Mouse (Mus musculus): ENCODE data around the gene Slc29a3. TPM values are rescaled to one million over a fixed set of nuclear protein-coding genes. Genes with fewer than 3 reads are reported as not detected.

Slc29a3 gene
- polyA plus RNA-seq, 2 experiments, result 10.0 to 10.4 TPM

DNA sequence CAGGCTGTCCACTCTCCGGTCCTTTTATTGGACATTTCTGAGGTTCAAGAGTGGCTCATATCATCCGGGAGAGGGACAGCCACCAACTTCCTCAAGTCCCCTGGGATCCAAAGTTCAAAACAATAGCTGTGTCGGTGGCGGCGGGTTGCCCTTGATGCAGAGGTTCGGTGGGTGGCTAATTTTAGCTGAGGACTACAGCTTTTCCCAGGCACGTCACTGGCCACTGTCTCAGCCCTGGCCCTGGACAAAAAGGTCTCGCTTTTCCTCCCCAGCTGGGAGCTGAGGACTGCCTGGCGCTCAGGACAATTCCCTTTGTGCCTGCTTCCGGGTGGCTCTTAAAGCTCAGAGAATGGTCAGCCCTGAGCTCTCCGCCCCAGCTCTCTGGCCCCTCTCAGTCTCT, 40.2 kb upstream of the Slc29a3 start:
- no peak for ATAC-seq (ENCODE audit: low FRiP score, low read depth)
- WGBS, result 31% methylated on average over 11 of the region's 11 CpGs

DNA sequence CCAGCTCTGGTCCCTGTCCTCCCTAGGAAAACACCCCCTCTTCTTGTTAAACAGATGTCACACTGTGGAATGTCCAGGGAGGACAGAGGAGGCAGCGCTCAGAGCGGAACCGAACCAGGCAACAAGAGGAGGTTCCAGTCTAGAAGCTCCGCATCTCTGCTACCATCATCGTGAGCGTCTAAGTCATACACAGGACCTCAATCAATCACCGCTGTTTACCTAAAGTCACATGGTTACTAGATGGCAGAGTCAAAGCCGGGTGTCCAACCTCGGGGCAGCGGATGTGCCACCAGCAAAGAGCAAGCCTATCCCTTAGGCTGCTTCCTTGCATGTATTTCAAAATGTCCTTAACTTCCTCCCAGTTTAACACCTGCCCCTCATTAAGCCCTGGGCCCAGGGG, 39.8 kb upstream of the Slc29a3 start:
- 38% methylated on average over 10 of the region's 10 CpGs for WGBS
- H3K27me3 ChIP-seq (ENCODE audit: control insufficient read depth, insufficient read depth, low read length), result no peaks in the 10 kb centered on the region
- H3K27ac ChIP-seq (replicated peaks; ENCODE audit: low read depth, low read length), result no peak overlapping the region
- H3K36me3 ChIP-seq (ENCODE audit: control insufficient read depth, insufficient read depth, low read length), result no peaks in the 10 kb centered on the region
- no peak for DNase-seq (ENCODE audit: low spot score)
- no peak overlapping the region for H3K4me3 ChIP-seq (replicated peaks; ENCODE audit: low read length)
- ATAC-seq (ENCODE audit: low FRiP score, low read depth), result no peak
- no peaks in the 10 kb centered on the region for H3K9me3 ChIP-seq (ENCODE audit: control insufficient read depth, low read length)
- no peak overlapping the region for H3K4me2 ChIP-seq (replicated peaks; ENCODE audit: low read depth, low read length, severe bottlenecking)
- no peak for TF ChIP-seq POLR2A (IDR thresholded peaks at IDR 0.05; ENCODE audit: borderline replicate concordance, extremely low read depth, insufficient read depth, insufficient read length)
- no peak overlapping the region for H3K9ac ChIP-seq (ENCODE audit: low read depth, low read length, severe bottlenecking)
- H3K4me1 ChIP-seq (ENCODE audit: control insufficient read depth, insufficient read depth, low read length), result peaks cover 49% of the 10 kb centered on the region

More for the DNA sequence above, 40.2 kb upstream of the Slc29a3 start:
- H3K9ac ChIP-seq (ENCODE audit: low read depth, low read length, severe bottlenecking), result no peak overlapping the region
- no peak for DNase-seq (ENCODE audit: low spot score)
- H3K4me1 ChIP-seq (ENCODE audit: control insufficient read depth, insufficient read depth, low read length), result peaks cover 50% of the 10 kb centered on the region
- H3K4me3 ChIP-seq (replicated peaks; ENCODE audit: low read length), result no peak overlapping the region
- no peak overlapping the region for H3K4me2 ChIP-seq (replicated peaks; ENCODE audit: low read depth, low read length, severe bottlenecking)
- TF ChIP-seq POLR2A (IDR thresholded peaks at IDR 0.05; ENCODE audit: borderline replicate concordance, extremely low read depth, insufficient read depth, insufficient read length), result no peak
- no peaks in the 10 kb centered on the region for H3K9me3 ChIP-seq (ENCODE audit: control insufficient read depth, low read length)
- no peak overlapping the region for H3K27ac ChIP-seq (replicated peaks; ENCODE audit: low read depth, low read length)
- H3K36me3 ChIP-seq (ENCODE audit: control insufficient read depth, insufficient read depth, low read length), result no peaks in the 10 kb centered on the region
- H3K27me3 ChIP-seq (ENCODE audit: control insufficient read depth, insufficient read depth, low read length), result no peaks in the 10 kb centered on the region

DNA sequence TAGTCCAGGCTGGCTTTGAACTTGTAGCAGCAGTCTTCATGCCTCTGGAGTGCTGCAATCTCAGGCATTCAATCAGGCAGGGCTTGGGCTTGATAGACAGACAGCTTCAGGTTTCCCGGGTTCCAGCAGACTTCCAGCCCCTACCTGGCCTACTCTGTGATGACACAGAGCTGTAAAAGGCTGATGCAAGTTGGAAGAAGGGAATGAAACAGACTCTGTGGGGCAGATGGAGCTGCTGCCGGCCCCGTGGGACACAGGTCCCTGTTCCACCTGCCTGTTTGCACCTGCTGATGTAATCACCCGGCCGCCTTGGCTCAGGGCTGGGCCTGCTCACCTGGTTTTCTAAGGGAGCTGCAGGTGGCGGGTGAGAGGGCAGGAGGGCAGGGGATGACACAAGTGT, 38.3 kb upstream of the Slc29a3 start:
- ATAC-seq (ENCODE audit: low FRiP score, low read depth), result no peak
- Histone ChIP-seq H3K27me3 (ENCODE audit: control insufficient read depth, insufficient read depth, low read length) (no peaks in the 10 kb centered on the region), H3K9ac (ENCODE audit: low read depth, low read length, severe bottlenecking) (no peak overlapping the region), H3K4me2 (replicated peaks; ENCODE audit: low read depth, low read length, severe bottlenecking) (no peak overlapping the region), H3K27ac (replicated peaks; ENCODE audit: low read depth, low read length) (no peak overlapping the region), H3K4me1 (ENCODE audit: control insufficient read depth, insufficient read depth, low read length) (peaks cover 38% of the 10 kb centered on the region), H3K4me3 (replicated peaks; ENCODE audit: low read length) (no peak overlapping the region), H3K36me3 (ENCODE audit: control insufficient read depth, insufficient read depth, low read length) (no peaks in the 10 kb centered on the region), H3K9me3 (ENCODE audit: control insufficient read depth, low read length) (no peaks in the 10 kb centered on the region)
- 75% methylated on average over 6 of the region's 6 CpGs for WGBS
- TF ChIP-seq POLR2A (IDR thresholded peaks at IDR 0.05; ENCODE audit: borderline replicate concordance, extremely low read depth, insufficient read depth, insufficient read length), result no peak
- DNase-seq (ENCODE audit: low spot score), result no peak

DNA sequence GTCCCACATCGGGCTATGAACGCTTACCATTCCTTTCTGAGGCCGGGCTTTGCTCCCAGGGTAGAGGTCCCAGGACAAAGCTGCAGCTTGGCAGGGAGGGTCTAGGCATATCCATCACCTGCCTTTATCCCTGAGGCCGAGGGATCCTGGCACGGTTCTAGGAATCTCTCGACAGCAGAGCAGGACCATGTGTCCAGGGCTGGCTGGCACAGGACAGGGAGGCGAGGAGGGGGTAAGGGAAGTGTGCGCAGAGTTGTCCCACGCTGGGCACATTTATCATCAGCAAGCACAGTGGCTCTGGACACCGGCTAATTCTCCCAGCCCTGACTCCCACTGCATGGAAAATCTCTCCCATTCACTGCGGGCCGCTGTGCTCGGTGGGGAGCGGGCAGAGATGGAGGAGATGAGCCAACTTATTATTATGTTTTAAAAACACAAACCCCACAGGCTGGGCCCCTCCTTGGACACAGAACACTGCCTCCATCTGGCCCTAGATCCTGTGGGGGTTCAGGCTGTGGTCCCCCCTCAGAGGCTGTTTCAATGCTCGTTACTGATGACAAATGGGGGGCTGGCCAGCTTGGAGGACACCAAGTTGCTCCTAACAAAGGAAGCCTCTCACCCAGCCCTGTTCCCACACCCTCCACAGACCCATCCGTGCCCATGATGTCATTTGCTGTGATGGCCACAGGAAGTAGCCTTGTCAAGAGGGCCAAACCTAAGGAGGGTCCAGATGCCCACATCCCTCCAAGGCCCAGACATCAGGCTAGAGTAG, 34.9 kb upstream of the Slc29a3 start:
- Histone ChIP-seq H3K27me3 (ENCODE audit: control insufficient read depth, insufficient read depth, low read length) (no peaks in the 10 kb centered on the region), H3K27ac (replicated peaks; ENCODE audit: low read depth, low read length) (no peak overlapping the region), H3K9ac (ENCODE audit: low read depth, low read length, severe bottlenecking) (no peak overlapping the region), H3K36me3 (ENCODE audit: control insufficient read depth, insufficient read depth, low read length) (peaks cover 4% of the 10 kb centered on the region; the same call in 1 of the 2 replicates), H3K4me3 (replicated peaks; ENCODE audit: low read length) (no peak overlapping the region), H3K9me3 (ENCODE audit: control insufficient read depth, low read length) (no peaks in the 10 kb centered on the region), H3K4me1 (ENCODE audit: control insufficient read depth, insufficient read depth, low read length) (peaks cover 6% of the 10 kb centered on the region), H3K4me2 (replicated peaks; ENCODE audit: low read depth, low read length, severe bottlenecking) (no peak overlapping the region)
- 78% methylated on average over 16 of the region's 16 CpGs for WGBS
- DNase-seq (ENCODE audit: low spot score) (no peak), ATAC-seq (ENCODE audit: low FRiP score, low read depth) (no peak)
- no peak for TF ChIP-seq POLR2A (IDR thresholded peaks at IDR 0.05; ENCODE audit: borderline replicate concordance, extremely low read depth, insufficient read depth, insufficient read length)

DNA sequence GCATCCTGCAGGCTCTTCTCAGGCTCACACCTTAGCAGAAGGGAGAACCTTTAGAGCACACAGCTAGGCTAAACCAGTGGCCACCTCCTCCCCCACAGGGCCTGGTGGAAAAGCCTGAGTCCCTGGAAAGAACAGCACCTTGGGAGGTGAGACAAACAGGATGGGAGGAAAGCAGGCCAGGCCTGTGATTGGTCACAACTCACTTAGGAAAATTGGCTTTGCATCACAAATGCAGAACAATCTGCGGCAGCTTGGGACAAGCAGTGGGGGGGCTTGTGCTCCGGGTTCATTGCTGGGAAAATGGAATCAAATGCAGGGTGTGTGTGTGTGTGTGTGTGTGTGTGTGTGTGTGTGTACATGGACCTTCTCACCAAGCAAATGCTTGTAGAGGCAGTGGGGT, 31.0 kb upstream of the Slc29a3 start:
- Histone ChIP-seq H3K9ac (ENCODE audit: low read depth, low read length, severe bottlenecking) (no peak overlapping the region), H3K4me2 (replicated peaks; ENCODE audit: low read depth, low read length, severe bottlenecking) (no peak overlapping the region), H3K4me3 (replicated peaks; ENCODE audit: low read length) (no peak overlapping the region), H3K9me3 (ENCODE audit: control insufficient read depth, low read length) (no peaks in the 10 kb centered on the region), H3K27ac (replicated peaks; ENCODE audit: low read depth, low read length) (no peak overlapping the region), H3K4me1 (ENCODE audit: control insufficient read depth, insufficient read depth, low read length) (no peaks in the 10 kb centered on the region; the same call in 1 of the 2 replicates), H3K27me3 (ENCODE audit: control insufficient read depth, insufficient read depth, low read length) (no peaks in the 10 kb centered on the region), H3K36me3 (ENCODE audit: control insufficient read depth, insufficient read depth, low read length) (peaks cover 4% of the 10 kb centered on the region)
- no peak for DNase-seq (ENCODE audit: low spot score)
- TF ChIP-seq POLR2A (IDR thresholded peaks at IDR 0.05; ENCODE audit: borderline replicate concordance, extremely low read depth, insufficient read depth, insufficient read length), result no peak
- WGBS, result 18% methylated on average over 2 of the region's 2 CpGs
- ATAC-seq (ENCODE audit: low FRiP score, low read depth), result no peak
